Mouse (Mus musculus): ENCODE measurements at regions not wholly inside any gene's neighbourhood (a gene's known extent, or its start where the extent isn't known, plus 50 kb on each side); places are given as distances from the start of the nearest gene placed in this dataset.

DNA sequence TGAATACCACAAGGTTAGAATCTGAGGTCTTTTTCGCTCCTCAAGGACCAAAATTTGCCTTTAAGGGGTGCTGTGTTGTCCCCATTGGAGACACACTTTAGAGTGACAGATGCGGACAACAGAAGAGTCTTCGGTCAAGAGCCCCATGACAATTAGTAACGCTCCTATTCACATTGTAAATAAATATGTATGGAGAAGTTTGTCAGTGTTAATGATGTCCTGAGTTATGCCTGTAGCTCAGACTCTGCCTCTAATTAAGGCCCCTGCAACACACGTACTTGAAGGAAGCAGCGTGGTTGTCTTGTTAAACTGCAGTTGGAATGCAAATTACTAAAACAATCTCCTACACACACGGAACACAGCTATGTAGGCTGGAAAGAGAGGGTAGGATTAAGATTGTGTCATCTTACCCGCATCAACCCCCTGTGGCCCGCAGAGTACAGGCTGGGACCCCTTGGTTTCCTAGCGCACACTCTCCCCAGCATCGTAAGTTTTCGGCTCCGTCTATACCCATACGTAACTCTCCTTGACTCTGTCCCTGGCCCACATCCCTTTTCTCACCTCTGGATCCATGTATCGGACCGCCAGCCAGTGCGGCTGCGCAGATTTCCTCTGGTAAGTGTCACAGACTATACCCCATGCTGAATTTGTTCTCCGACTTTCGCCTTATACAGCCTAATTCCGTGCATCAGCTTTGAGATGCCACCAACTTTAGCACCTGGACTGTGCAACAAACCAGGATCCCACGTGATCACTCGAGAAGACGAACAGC, 73.6 kb upstream of the Arid2 start:
- TF ChIP-seq CTCF (IDR thresholded peaks at IDR 0.05; ENCODE audit: control insufficient read depth, insufficient read depth, insufficient read length) (no peak), MYOD1 (IDR thresholded peaks at IDR 0.05; ENCODE audit: control insufficient read depth, insufficient read length, low read depth) (no peak), USF1 (IDR thresholded peaks at IDR 0.05; ENCODE audit: low read depth) (no peak)

Measured in C2C12 (cell line).